Mouse (Mus musculus) 3T3-L1 (cell line): Measurements from ENCODE around the gene B230118H07Rik.
A peak's percentile ranks its signal among the peaks of the same experiment; 100 is the strongest.
"Not testable (repeated sequence)": the region's sequence is repeated elsewhere in the genome, so short reads cannot be mapped to it uniquely, and the experiment has no call there.

Experiments used
- DNase-seq: peaks from one replicate; pipeline ENCODE4 v3.0.0-alpha.2; 2015; ENCODE audit warnings: low read depth, low spot score

The B230118H07Rik gene

GRCm38 (mm10) chr2:101591356-101591755, 58.0 kb downstream of the B230118H07Rik start:
- no peak for DNase-seq

- no peak for DNase-seq
Observed at GRCm38 (mm10) chr2:101581418-101581817, 67.9 kb downstream of the B230118H07Rik start.

GRCm38 (mm10) chr2:101580977-101581376, 68.4 kb downstream of the B230118H07Rik start:
- DNase-seq = no peak

- no peak for DNase-seq
Observed at GRCm38 (mm10) chr2:101580428-101580827, 68.9 kb downstream of the B230118H07Rik start.

- no peak for DNase-seq
Observed at GRCm38 (mm10) chr2:101580027-101580426, 69.3 kb downstream of the B230118H07Rik start.

- no peak for DNase-seq
Observed at GRCm38 (mm10) chr2:101577243-101577642, 72.1 kb downstream of the B230118H07Rik start.

- no peak for DNase-seq
Observed at GRCm38 (mm10) chr2:101569230-101569629, 80.1 kb downstream of the B230118H07Rik start.

- DNase-seq = no peak
Observed at GRCm38 (mm10) chr2:101567490-101567889, 81.8 kb downstream of the B230118H07Rik start.

GRCm38 (mm10) chr2:101563776-101564175, 85.6 kb downstream of the B230118H07Rik start:
- no peak for DNase-seq

GRCm38 (mm10) chr2:101563206-101563605, 86.1 kb downstream of the B230118H07Rik start:
- DNase-seq = no peak

GRCm38 (mm10) chr2:101559431-101559830, 89.9 kb downstream of the B230118H07Rik start:
- no peak for DNase-seq

GRCm38 (mm10) chr2:101555886-101556285, 93.4 kb downstream of the B230118H07Rik start:
- no peak for DNase-seq

- DNase-seq = no peak
Observed at GRCm38 (mm10) chr2:101553851-101554250, 95.5 kb downstream of the B230118H07Rik start.

GRCm38 (mm10) chr2:101552301-101552700, 97.0 kb downstream of the B230118H07Rik start:
- no peak for DNase-seq

- DNase-seq = no peak
Observed at GRCm38 (mm10) chr2:101551026-101551719, 98.2 kb downstream of the B230118H07Rik start.

- DNase-seq = no peak
Observed at GRCm38 (mm10) chr2:101550176-101550575, 99.2 kb downstream of the B230118H07Rik start.

GRCm38 (mm10) chr2:101548866-101549265, 100.5 kb downstream of the B230118H07Rik start:
- DNase-seq = no peak

- no peak for DNase-seq
Observed at GRCm38 (mm10) chr2:101545593-101545992, 103.7 kb downstream of the B230118H07Rik start.

- DNase-seq = peak; percentile 13
Observed at GRCm38 (mm10) chr2:101543704-101544417, 105.5 kb downstream of the B230118H07Rik start.

- not testable (repeated sequence) for DNase-seq
Observed at GRCm38 (mm10) chr2:101536887-101537286, 112.4 kb downstream of the B230118H07Rik start.

- no peak for DNase-seq
Observed at GRCm38 (mm10) chr2:101533741-101534140, 115.6 kb downstream of the B230118H07Rik start.

- DNase-seq = peak; percentile 81
Observed at GRCm38 (mm10) chr2:101525503-101526381, 123.6 kb downstream of the B230118H07Rik start.
